Mouse (Mus musculus) intestine, embryonic 16.5 days (tissue): ENCODE measurements around the gene Stmn1. TPM values are rescaled to one million over a fixed set of nuclear protein-coding genes. Genes with fewer than 3 reads are reported as not detected.

ENCODE experiments used
- ATAC-seq: fragments of 200-750 bp; cut with Nextera tagmentation; 2 replicates; pipeline ENCODE4 v1.8.0; 2017; ENCODE audit warnings: moderate TSS enrichment, moderate library complexity
- H3K27ac ChIP-seq: fragments of 300-500 bp; sonication (generic); 2 replicates; pipeline ENCODE4 v1.5.1; 2014; ENCODE audit warnings: mild to moderate bottlenecking, low read length
- H3K27me3 ChIP-seq: fragments of 300-500 bp; sonication (generic); replicated peaks from 2 replicates; pipeline ENCODE4 v1.6.1; 2014; ENCODE audit warnings: low read length, control low read depth, mixed read lengths; ENCODE audit not compliant: control insufficient read depth, insufficient read depth
- H3K36me3 ChIP-seq: fragments of 300-500 bp; sonication (generic); 2 replicates; pipeline ENCODE4 v1.6.1; 2014; ENCODE audit warnings: low read length, control low read depth; ENCODE audit not compliant: control insufficient read depth, insufficient read depth
- H3K4me1 ChIP-seq: fragments of 300-500 bp; sonication (generic); 2 replicates; pipeline ENCODE4 v1.6.1; 2014; ENCODE audit warnings: low read length, control low read depth, mixed read lengths; ENCODE audit not compliant: control insufficient read depth, insufficient read depth
- H3K4me2 ChIP-seq: fragments of 300-500 bp; sonication (generic); 2 replicates; pipeline ENCODE4 v1.6.1; 2014; ENCODE audit warnings: low read depth, low read length, control low read depth
- H3K4me3 ChIP-seq: fragments of 300-500 bp; sonication (generic); 2 replicates; pipeline ENCODE4 v1.5.1; 2014; ENCODE audit warnings: mild to moderate bottlenecking, low read length
- H3K9ac ChIP-seq: fragments of 300-500 bp; sonication (generic); 2 replicates; pipeline ENCODE4 v1.6.1; 2014; ENCODE audit warnings: low read depth, low read length
- H3K9me3 ChIP-seq: fragments of 300-500 bp; sonication (generic); 2 replicates; pipeline ENCODE4 v1.6.1; 2016; ENCODE audit warnings: low read length, control low read depth; ENCODE audit not compliant: control insufficient read depth
- WGBS: fragments of 180-500 bp; shearing (Covaris S2); extraction: QIAGEN DNeasy Blood & Tissue Kit; methylation state at CpG from one replicate; pipeline ENCODE4 v1.1.7; 2014; 5-methylcytosine and 5-hydroxymethylcytosine counted together
- microRNA-seq: library from miRNA; unstranded; fragments of <30 nt; microRNA quantifications from one replicate; pipeline ENCODE4, GENCODE M21; 2016
- polyA plus RNA-seq: library from polyadenylated mRNA; unstranded; fragments of >200 nt; fragmentation: Nextera tagmentation; extraction: Ambion mirVana; gene quantifications from 2 replicates; pipeline ENCODE4 v1.2.1, GENCODE M21; 2015

Stmn1 gene
- polyA plus RNA-seq, 1 experiment from 2014 or later = 1,127 TPM

DNA sequence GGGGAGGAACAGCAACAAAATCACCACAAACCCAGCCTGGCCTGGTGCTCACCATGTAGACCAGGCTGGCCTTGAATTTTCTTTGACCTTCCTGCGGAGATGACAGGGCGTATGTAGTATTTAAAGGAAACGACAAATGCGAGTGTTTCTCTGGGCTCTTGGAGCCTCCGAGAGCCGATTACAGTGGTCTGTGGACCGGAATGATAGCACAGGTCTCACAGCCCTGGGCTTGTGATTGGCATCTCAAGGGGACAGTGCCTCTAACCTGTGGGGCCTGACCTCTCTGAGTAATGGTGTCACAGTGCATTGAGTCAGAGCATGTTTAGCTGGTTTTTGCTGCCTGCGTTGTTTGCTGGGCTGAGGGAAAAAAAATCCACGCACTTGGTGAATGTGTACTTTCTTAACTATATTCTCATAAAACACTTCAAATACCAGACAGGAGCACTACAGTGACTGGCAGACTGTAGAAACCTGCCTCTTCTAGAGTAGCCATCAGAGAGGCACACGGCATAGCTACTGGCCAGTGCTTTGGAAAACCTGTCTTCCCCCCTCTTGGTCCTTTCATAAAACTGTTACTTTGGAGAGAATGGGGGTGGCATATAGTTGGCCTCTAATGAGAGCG is 46.3 kb downstream of the Stmn1 start:
- Histone ChIP-seq H3K36me3 (no peaks in the 10 kb centered on the region), H3K4me1 (peaks cover 24% of the 10 kb centered on the region), H3K9ac (peak overlapping the region; percentile 33; the same call in 1 of the 2 replicates), H3K4me2 (no peak overlapping the region), H3K27me3 (no peaks in the 10 kb centered on the region), H3K9me3 (no peaks in the 10 kb centered on the region), H3K4me3 (no peak overlapping the region), H3K27ac (peak overlapping the region; percentile 41; the same call in 1 of the 2 replicates)
- ATAC-seq = no peak
- WGBS = 82% methylated on average over 11 of the region's 11 CpGs

- H3K36me3 ChIP-seq = no peaks in the 10 kb centered on the region
- peaks cover 24% of the 10 kb centered on the region for H3K4me1 ChIP-seq
- H3K9me3 ChIP-seq = no peaks in the 10 kb centered on the region
- H3K27me3 ChIP-seq = no peaks in the 10 kb centered on the region
- no peak overlapping the region for H3K27ac ChIP-seq
- no peak for ATAC-seq
- H3K9ac ChIP-seq = no peak overlapping the region
- WGBS = 80% methylated on average over 7 of the region's 7 CpGs
- H3K4me3 ChIP-seq = no peak overlapping the region
- no peak overlapping the region for H3K4me2 ChIP-seq
Measured at GRCm38 (mm10) chr4:134515614-134516013, 47.5 kb downstream of the Stmn1 start.

DNA sequence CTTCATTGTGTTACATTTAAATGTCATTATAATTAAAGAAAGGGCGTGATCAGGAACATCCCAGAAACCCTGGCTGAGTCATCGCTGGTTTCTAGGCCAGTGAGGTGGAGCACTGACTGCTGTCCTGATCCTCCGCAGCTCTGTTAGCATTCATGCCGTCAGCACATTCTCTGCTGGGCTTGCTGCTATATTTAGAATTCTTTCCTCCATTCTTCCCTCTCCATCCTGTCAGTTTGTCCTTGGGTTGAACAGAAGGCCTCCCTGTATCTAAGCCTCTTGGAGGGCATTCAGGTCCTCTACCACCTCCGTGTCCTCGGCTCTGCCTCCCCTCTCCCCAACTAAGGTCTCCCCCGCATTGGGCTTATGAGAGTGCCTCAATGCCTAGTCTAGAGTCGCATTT is 48.9 kb downstream of the Stmn1 start:
- no peak overlapping the region for H3K4me3 ChIP-seq
- no peaks in the 10 kb centered on the region for H3K27me3 ChIP-seq
- WGBS = 58% methylated on average over 8 of the region's 8 CpGs
- peaks cover 3% of the 10 kb centered on the region; the same call in 1 of the 2 replicates for H3K36me3 ChIP-seq
- 0 out of 2 replicates have a peak, but pooled peaks have one; percentile 41 for ATAC-seq
- H3K9ac ChIP-seq = no peak overlapping the region
- peaks cover 17% of the 10 kb centered on the region for H3K4me1 ChIP-seq
- H3K9me3 ChIP-seq = no peaks in the 10 kb centered on the region
- H3K4me2 ChIP-seq = no peak overlapping the region
- H3K27ac ChIP-seq = peak overlapping the region; percentile 49; the same call in 1 of the 2 replicates

DNA sequence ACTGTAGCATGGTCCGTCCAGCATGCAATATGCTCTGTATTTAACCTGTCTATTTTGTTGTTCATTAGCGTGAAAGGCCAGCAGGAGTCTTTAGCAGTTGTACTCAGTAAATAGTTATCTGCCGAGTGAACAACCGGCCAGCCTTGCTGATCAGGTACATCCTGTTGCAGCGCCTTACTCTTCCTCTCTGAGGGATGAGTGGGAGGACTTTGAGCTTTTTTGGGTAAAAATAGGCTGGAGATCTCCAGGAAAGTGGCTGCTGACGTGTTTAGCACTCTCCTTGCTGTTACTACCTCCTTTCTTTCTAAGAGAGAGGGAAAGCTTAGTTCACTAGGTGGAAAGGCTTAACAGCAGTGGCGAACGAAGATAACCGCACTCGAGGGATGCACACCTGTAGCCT is 49.6 kb downstream of the Stmn1 start:
- H3K27me3 ChIP-seq = no peaks in the 10 kb centered on the region
- no peak overlapping the region for H3K27ac ChIP-seq
- peaks cover 5% of the 10 kb centered on the region for H3K36me3 ChIP-seq
- no peak overlapping the region for H3K4me2 ChIP-seq
- H3K9me3 ChIP-seq = no peaks in the 10 kb centered on the region
- no peak for ATAC-seq
- 82% methylated on average over 10 of the region's 10 CpGs for WGBS
- peaks cover 11% of the 10 kb centered on the region for H3K4me1 ChIP-seq
- no peak overlapping the region for H3K9ac ChIP-seq
- H3K4me3 ChIP-seq = no peak overlapping the region

GRCm38 (mm10) chr4:134518541-134518940 is 50.4 kb downstream of the Stmn1 start:
- 88% methylated on average over 4 of the region's 4 CpGs for WGBS
- no peak overlapping the region for H3K4me2 ChIP-seq

DNA sequence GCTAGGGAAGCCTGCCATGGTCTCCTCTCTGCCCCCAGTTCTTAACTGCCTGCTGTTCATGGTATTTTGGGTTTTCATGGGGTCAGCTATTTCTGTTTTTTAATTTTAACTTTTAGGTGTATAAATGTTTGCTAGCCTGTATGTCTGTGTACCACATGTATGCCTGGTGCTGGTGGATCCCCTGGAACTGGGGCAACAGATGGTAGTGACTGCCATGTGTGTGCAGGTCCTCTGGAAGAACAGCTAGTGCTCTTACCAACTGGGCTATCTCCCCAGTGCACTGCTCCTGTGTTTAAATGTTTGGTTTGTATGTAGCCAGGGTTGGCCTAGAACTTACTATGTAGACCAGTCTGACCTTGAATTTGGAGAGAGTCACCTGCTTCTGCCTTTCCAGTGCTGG is 51.2 kb downstream of the Stmn1 start:
- peaks cover 6% of the 10 kb centered on the region for H3K36me3 ChIP-seq
- H3K4me1 ChIP-seq = peaks cover 10% of the 10 kb centered on the region
- H3K27me3 ChIP-seq = no peaks in the 10 kb centered on the region
- no peak overlapping the region for H3K4me2 ChIP-seq
- H3K27ac ChIP-seq = no peak overlapping the region
- no peak overlapping the region for H3K4me3 ChIP-seq
- ATAC-seq = no peak
- H3K9ac ChIP-seq = no peak overlapping the region
- no peaks in the 10 kb centered on the region for H3K9me3 ChIP-seq

More at GRCm38 (mm10) chr4:134518541-134518940, 50.4 kb downstream of the Stmn1 start:
- H3K9me3 ChIP-seq = no peaks in the 10 kb centered on the region
- peaks cover 6% of the 10 kb centered on the region for H3K36me3 ChIP-seq
- H3K4me3 ChIP-seq = no peak overlapping the region
- no peaks in the 10 kb centered on the region for H3K27me3 ChIP-seq
- no peak for ATAC-seq
- no peak overlapping the region for H3K27ac ChIP-seq
- H3K4me1 ChIP-seq = peaks cover 10% of the 10 kb centered on the region
- no peak overlapping the region for H3K9ac ChIP-seq

Small RNA genes within 50 kb of the gene (microRNA-seq; reads per million reads assigned to microRNA genes)
- gene Gm23634 = 1.6 reads per million

Other genes starting within 250 kb of the Stmn1 start
- gene Catsper4, start 240.9 kb upstream of the Stmn1 start, polyA plus RNA-seq = 0.37 and 0.60 TPM in 2 replicates
- 16.9 and 18.3 TPM in 2 replicates for gene Cnksr1, start 229.9 kb upstream of the Stmn1 start, polyA plus RNA-seq
- 0.28 and 0.34 TPM in 2 replicates for gene E130218I03Rik, start 224.7 kb upstream of the Stmn1 start, polyA plus RNA-seq
- 13.0 and 14.5 TPM in 2 replicates for gene Zfp593, start 222.7 kb upstream of the Stmn1 start, polyA plus RNA-seq
- not detected in 2 replicates for gene Gm30191, start 221.4 kb upstream of the Stmn1 start, polyA plus RNA-seq
- 3.6 and 5.0 TPM in 2 replicates for gene Grrp1, start 214.2 kb upstream of the Stmn1 start, polyA plus RNA-seq
- gene Pdik1l, start 180.4 kb upstream of the Stmn1 start, polyA plus RNA-seq = 14.0 and 16.5 TPM in 2 replicates
- gene Trim63, start 153.2 kb upstream of the Stmn1 start, polyA plus RNA-seq = 1.3 and 1.9 TPM in 2 replicates
- gene Slc30a2, start 125.1 kb upstream of the Stmn1 start, polyA plus RNA-seq = 7.4 and 10.6 TPM in 2 replicates
- 1.6 and 1.7 TPM in 2 replicates for gene Extl1, start 84.5 kb upstream of the Stmn1 start, polyA plus RNA-seq
- gene Pafah2, start 72.0 kb upstream of the Stmn1 start, polyA plus RNA-seq = 61.6 and 69.2 TPM in 2 replicates
- 23.6 and 32.1 TPM in 2 replicates for gene Paqr7, start 28.4 kb downstream of the Stmn1 start, polyA plus RNA-seq
- 14.4 and 14.6 TPM in 2 replicates for gene Aunip, start 42.7 kb downstream of the Stmn1 start, polyA plus RNA-seq
- gene Mtfr1l, start 67.1 kb downstream of the Stmn1 start, polyA plus RNA-seq = 97.1 and 97.5 TPM in 2 replicates
- 4.7 and 5.5 TPM in 2 replicates for gene Selenon, start 83.8 kb downstream of the Stmn1 start, polyA plus RNA-seq
- gene Man1c1, start 236.0 kb downstream of the Stmn1 start, polyA plus RNA-seq = 1.3 and 1.5 TPM in 2 replicates